Mouse (Mus musculus) Patski (cell line): ENCODE measurements around the gene Snorc. TPM values are rescaled to one million over a fixed set of nuclear protein-coding genes. Genes with fewer than 3 reads are reported as not detected.

Experiments
- ATAC-seq: fragments of 100-300 bp; one replicate; pipeline ENCODE4 v1.8.0; 2021
- CTCF ChIA-PET: fragments of 350-600 bp; sonication (Branson Sonifier 250); formaldehyde crosslinking; loops from one replicate; lab custom pipeline; 2022; ENCODE audit warnings: inconsistent platforms; lab: Charles Lee
- POLR2A ChIA-PET: fragments of 350-600 bp; sonication (Branson Sonifier 250); formaldehyde crosslinking; loops from one replicate; lab custom pipeline; 2022; ENCODE audit warnings: antibody characterized with exemption, inconsistent platforms; lab: Charles Lee
- DNase-seq: peaks from one replicate; pipeline ENCODE4 v3.0.0-alpha.2; 2011; ENCODE audit warnings: low read depth, low spot score
- H3K27me3 ChIP-seq: fragments of 371-371 bp; one replicate; pipeline ENCODE4 v1.5.1; 2021
- CTCF ChIP-seq: fragments of 100-300 bp; IDR thresholded peaks from one replicate; pipeline ENCODE4 v1.5.1; 2021
- in situ Hi-C: fragments of 300-500 bp; cut with MboI; formaldehyde crosslinking; loops from 3 replicates; pipeline ENCODE4 v1.11.1; 2018; ENCODE audit warnings: low pct_unique_long_range_greater_than_20kb, mixed read lengths
- polyA plus RNA-seq: library from polyadenylated mRNA; unstranded; gene quantifications from one replicate; pipeline ENCODE4 v1.2.3, GENCODE M21; 2021

The Snorc gene
- polyA plus RNA-seq, 1 experiment from 2014 or later, result not detected

- in situ Hi-C loops, result no loop called here
- ChIA-PET POLR2A (interaction anchor here (1.0 to 1.2 kb wide), 2 partner anchors 140 to 244 kb away, joined by 3 read pairs; no protein-coding TSS in a partner anchor), CTCF (interaction anchor here (0.7 kb wide), 1 partner anchor 12 kb away, joined by 3 read pairs; no protein-coding TSS in a partner anchor)
- no peaks in the 10 kb centered on the region for H3K27me3 ChIP-seq
- ATAC-seq, result peak; percentile 31
- no peak for TF ChIP-seq CTCF
- DNase-seq, result no peak
These were observed 39.6 kb downstream of the Snorc start, which contains the start of gene Neu2 for GRCm38 (mm10) chr1:87509561-87510165. Gene Neu2 (plus strand): TSS chr1:87509889.

DNA sequence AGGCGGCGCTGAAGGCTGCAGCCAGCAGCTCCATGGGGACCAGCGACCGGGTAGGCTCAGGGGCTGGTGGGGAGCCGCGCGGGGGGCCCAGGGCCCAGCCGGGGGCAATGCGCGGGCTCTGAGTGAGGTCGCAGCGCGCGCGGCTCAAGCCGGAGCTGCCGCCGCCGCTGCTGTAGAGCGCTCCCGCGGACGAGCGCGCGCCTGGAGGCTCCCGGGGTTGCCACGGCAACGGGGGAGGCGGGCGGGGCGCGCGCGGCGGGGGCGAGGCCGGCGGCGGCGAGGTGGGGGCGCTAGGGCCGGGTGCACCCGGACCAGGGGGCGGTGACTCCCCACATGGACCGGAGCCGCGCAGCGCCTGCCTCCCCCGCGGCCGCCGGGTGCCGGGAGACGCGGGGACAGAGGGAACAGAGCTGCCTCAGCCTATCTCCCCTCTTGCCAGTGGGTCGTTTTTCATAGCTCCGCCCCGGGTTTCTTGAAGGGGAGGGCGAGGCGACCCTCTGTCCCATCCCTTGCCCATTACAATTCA lies 40.2 kb downstream of the Snorc start:
- ATAC-seq, result peak; percentile 56
- ChIA-PET POLR2A (interaction anchor here (0.6 to 1.0 kb wide), 2 partner anchors 14 to 243 kb away, joined by 3 read pairs; no protein-coding TSS in a partner anchor), CTCF (interaction anchor here (0.7 to 1.4 kb wide), 2 partner anchors 10 to 11 kb away, joined by 3 to 4 read pairs; no protein-coding TSS in a partner anchor)
- no peak for TF ChIP-seq CTCF
- no peak for DNase-seq
- in situ Hi-C loops, result no loop called here
- H3K27me3 ChIP-seq, result no peaks in the 10 kb centered on the region

- no peak for TF ChIP-seq CTCF
These were observed 40.8 kb downstream of the Snorc start for GRCm38 (mm10) chr1:87510845-87511244.

DNA sequence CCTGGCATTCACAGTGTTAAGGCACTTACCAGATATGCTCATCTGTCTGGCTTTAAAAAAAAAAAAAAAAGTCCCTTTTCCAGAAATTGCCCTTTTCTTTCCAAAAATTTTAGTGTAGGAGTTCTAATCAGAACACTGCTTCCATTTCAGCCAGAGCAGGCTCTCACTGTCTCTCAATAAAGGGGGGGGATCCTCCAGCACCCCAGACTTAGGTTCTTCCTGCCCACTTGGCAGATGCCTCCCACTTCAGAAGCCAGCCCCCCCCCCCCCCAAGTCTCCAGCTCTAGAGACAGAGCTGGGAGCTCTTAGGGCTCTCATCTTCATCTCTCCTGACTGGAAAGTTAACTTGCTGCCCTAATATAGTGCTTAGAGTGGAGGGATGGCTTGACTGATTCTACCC lies 50.4 kb downstream of the Snorc start:
- ATAC-seq (no peak), DNase-seq (no peak)
- in situ Hi-C loops, result no loop called here
- no peaks in the 10 kb centered on the region for H3K27me3 ChIP-seq
- ChIA-PET CTCF (interaction anchor here (0.8 to 1.0 kb wide), 2 partner anchors 9 to 13 kb away, joined by 4 read pairs; no protein-coding TSS in a partner anchor), POLR2A (interaction anchor here (0.6 to 0.7 kb wide), 2 partner anchors 187 to 248 kb away, joined by 3 to 7 read pairs; no protein-coding TSS in a partner anchor)
- TF ChIP-seq CTCF, result no peak

More at GRCm38 (mm10) chr1:87510845-87511244, 40.8 kb downstream of the Snorc start:
- no peak for ATAC-seq
- H3K27me3 ChIP-seq, result no peaks in the 10 kb centered on the region
- DNase-seq, result no peak
- CTCF ChIA-PET, result interaction anchor here (1.2 to 1.4 kb wide), 2 partner anchors 9 to 14 kb away, joined by 3 to 4 read pairs; no protein-coding TSS in a partner anchor
- POLR2A ChIA-PET, result interaction anchor here (0.6 kb wide), 1 partner anchor 13 kb away, joined by 3 read pairs; no protein-coding TSS in a partner anchor
- in situ Hi-C loops, result no loop called here

DNA sequence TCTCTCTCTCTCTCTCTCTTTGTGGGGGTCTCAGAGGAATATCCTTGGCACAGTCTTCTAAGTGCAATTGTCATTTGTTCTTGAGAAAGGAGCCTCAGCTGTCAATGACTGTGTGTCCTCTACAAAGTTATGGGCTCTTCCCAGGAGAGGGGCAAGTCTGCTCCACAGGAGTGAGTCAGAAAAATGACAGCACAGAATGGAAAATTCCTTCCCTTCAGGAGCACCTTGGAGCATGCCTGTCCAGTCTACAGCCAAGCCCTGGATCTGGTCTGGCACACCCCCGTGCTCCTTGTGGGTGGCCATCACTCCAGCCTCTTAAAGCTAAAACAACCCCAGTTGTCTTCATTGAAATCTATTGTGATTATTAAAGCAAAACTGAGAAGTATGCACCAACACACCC lies 51.5 kb downstream of the Snorc start:
- ChIA-PET CTCF (interaction anchor here (0.6 to 1.6 kb wide), 3 partner anchors 11 to 20 kb away, joined by 3 to 9 read pairs (median 7); no protein-coding TSS in a partner anchor), POLR2A (no interaction called here)
- DNase-seq, result peak; percentile 44
- in situ Hi-C loops, result no loop called here
- peak; percentile 80 for ATAC-seq
- no peaks in the 10 kb centered on the region for H3K27me3 ChIP-seq
- no peak for TF ChIP-seq CTCF

DNA sequence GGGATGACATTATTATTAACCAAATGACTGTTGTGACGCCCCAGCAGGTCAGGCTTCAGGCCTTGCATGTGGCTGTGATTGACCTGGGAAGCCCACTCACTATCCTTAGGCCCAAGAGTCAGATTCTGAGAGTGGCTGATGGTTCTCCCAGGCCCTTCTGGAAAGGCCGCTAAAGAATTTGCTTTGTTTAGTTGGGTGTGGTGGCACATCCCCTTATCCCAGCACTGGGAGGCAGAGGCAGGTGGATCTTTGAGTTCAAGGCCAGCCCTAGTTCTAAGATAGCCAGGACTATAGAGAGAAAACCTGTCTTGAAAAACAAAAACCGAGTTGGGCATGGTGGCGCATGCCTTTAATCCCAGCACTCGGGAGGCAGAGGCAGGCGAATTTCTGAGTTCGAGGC lies 55.0 kb downstream of the Snorc start:
- H3K27me3 ChIP-seq, result no peaks in the 10 kb centered on the region
- ATAC-seq (no peak), DNase-seq (no peak)
- POLR2A ChIA-PET, result interaction anchor here (0.6 kb wide), 1 partner anchor 68 kb away, joined by 5 read pairs; no protein-coding TSS in a partner anchor
- CTCF ChIA-PET, result interaction anchor here (1.0 kb wide), 1 partner anchor 47 kb away, joined by 3 read pairs; no protein-coding TSS in a partner anchor
- in situ Hi-C loops, result no loop called here
- TF ChIP-seq CTCF, result no peak

Other genes starting within 250 kb of the Snorc start
- gene Efhd1, start 205.9 kb upstream of the Snorc start, polyA plus RNA-seq, result 26.0 TPM
- 107 TPM for gene Gigyf2, start 143.3 kb upstream of the Snorc start, polyA plus RNA-seq
- 0.41 TPM for gene Kcnj13, start 75.5 kb upstream of the Snorc start, polyA plus RNA-seq
- 1.1 TPM for gene Neu2, start 39.6 kb downstream of the Snorc start, polyA plus RNA-seq
- 8.6 TPM for gene Ngef, start 103.6 kb downstream of the Snorc start, polyA plus RNA-seq
- 0.30 TPM for gene Inpp5d, start 150.0 kb downstream of the Snorc start, polyA plus RNA-seq